Mouse (Mus musculus) spleen, postnatal 14 days (tissue): ENCODE data around the gene Hoxb5.

Experiments
- DNase-seq, 2 experiments: peaks; one replicate each; pipeline ENCODE4 v3.0.0; 2021 to 2022; ENCODE audit warnings: low spot score in 2 of 2

Gene Hoxb5

DNA sequence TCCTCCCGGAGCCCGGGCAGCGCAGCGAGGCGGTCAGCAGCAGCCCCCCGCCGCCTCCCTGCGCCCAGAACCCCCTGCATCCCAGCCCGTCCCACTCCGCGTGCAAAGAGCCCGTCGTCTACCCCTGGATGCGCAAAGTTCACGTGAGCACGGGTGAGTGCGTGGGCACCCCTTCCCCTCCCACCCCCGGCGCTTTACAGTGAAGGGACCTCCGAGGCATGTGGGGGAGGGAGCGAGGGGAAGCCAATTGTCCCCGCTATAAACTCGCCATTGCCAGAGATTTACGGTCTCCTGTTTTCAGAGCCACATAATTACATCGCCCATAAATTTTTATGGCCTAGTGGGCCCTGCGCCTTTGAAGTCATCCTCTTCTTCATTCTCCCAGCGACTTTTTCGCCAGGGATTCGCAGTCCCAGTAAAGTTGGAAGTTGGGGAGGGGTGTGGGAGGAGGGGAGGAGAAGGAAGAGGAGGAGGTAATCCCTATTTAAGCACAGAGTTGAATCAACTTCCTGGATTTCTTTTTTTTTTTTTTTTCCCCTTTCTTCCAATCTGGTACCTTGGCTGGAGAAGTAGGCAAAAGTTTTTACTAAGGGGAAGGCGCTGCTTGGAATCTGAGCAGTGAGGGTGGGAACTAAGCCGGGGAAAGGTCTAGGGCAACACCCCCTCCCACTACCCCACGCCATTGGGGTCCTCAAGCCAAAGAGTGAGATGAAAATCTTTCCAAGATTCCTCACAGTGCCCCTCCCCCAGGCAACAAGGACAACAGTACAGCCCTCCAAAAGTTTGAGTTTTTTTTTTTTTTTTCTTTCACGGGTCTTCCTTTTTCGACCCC is 16.2 kb downstream of the Hoxb5 start:
- DNase-seq: no peak

DNA sequence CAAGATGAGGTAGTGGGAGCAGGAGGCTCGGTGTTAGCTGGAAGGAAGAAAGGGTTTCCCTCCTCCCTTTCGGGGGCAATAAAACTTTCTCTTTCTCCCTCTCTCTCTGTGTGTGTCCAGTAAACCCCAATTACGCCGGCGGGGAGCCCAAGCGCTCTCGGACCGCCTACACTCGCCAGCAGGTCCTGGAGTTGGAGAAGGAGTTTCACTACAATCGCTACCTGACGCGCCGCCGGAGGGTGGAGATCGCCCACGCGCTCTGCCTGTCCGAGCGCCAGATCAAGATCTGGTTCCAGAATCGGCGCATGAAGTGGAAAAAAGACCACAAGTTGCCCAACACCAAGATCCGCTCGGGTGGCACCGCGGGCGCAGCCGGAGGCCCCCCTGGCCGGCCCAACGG is 16.8 kb downstream of the Hoxb5 start:
- DNase-seq: no peak

DNA sequence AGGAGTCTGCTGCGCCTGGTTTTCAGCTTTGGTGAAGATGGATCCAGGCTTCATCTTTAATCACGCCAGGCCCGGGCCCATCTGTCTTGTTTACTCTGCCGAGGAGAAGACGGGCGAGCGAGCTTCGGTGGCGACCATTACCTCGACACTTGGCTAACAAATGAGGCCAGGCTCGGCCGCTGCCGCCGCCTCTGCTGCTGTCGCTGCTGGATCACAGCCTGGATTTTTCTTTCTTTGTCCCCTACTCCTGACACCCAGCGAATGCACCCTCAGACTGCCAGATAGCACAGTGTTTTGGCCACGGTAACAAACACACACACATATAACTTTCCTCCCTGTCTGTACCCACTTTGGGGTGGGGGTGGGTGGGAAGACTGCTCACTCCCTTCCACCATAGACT is 17.6 kb downstream of the Hoxb5 start:
- no peak for DNase-seq

DNA sequence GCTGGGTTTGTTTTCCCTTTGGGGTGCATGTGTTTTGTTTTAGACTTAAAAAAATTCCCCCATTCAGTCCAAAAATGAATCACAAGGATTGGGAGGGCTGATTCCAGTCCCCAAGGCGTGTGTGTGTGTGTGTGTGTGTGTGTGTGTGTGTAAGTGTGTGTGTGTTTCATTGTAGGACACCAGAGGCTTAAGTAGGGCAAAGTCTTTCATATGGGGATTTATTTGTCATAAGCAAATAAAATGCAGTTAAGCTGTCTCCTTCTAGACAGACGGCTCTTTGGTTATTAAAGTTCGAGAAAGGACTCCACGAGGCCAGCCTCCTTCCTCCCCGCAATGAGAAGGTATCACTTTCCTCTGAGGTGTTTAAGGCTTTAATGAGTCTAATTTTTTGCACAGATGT is 18.7 kb downstream of the Hoxb5 start:
- DNase-seq: no peak

DNA sequence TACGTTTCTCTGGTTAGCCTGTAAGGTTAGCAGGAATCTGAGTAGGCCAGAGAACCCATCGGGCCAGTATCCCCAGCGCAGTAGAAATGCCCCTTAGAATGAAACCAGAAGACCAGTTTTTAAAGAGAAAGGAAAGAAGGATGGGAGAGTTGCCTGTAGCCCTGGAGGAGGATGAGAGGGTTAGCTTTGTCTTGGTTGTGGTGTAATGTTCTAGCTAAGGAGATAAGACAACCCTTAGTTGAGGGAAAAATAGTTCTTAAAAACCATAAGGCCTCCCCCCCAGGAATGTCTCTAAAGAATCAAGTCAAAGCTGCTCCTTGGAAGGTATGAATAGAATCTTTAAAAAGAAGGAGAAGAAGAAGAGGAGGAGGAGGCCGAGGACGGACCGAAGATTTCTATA is 19.6 kb downstream of the Hoxb5 start:
- no peak for DNase-seq

DNA sequence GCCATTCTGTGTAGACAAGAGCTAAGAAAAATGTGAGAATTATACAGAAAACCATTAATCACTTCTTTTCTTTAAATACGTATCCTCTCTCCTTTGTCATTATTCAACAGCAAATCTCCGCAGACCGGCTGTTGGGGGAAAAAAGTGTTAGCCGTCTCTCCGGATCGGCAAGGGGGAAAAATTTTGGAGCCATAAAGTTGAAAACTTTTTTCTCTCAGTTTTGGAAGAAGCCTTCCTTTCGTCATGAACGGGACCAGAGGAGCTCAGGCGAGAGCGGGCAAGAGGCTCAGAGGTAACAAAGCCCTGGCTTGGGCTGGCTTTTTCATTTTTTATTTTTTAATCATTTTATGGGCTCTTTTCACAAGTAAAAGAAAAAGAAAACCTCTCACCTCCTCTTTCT is 20.0 kb downstream of the Hoxb5 start, which contains the start of gene Hoxb3:
TSS of gene Hoxb3 (plus strand) at position 173 of the 400 bp plus-strand sequence.
- DNase-seq: no peak

DNA sequence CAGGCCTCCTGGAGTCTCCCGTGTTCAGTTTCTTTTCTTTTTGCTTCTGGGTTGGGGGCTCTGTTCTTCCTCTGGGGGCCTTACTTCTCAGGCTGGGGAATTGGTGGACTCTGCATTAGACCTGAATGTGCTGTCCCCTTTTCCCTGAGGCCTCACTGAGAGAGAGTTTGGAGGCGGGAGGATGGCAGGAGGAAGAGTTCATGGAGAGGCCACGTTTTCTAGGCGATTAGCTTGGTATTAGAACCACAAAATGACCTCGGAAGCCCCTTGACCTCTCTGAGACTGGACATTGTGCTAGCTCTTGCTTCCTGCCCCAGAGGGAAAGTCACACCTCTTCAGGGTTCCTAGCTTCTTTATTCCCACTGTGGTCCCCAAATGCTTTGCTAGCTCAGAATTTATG is 21.0 kb downstream of the Hoxb5 start:
- DNase-seq: no peak

DNA sequence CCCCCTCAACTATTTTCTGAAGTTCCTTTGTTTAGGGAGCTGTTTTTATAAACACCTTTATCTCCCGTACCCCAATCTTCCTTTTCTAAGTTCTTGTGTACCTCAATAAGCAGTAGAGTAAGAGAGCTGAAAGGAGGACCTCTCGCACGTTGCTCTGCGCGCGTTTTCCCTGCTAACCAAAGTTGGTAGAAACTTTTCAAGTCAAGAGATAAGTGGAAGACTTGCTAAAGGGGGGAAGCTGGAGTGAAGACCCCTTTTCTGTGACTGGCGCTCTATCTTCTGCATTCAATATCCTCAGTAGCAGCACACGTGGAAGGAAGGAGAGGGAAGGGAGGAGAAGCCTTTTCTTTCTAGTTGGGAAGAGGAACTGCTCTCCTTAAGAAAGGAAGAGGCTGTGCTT is 21.8 kb downstream of the Hoxb5 start:
- no peak for DNase-seq

DNA sequence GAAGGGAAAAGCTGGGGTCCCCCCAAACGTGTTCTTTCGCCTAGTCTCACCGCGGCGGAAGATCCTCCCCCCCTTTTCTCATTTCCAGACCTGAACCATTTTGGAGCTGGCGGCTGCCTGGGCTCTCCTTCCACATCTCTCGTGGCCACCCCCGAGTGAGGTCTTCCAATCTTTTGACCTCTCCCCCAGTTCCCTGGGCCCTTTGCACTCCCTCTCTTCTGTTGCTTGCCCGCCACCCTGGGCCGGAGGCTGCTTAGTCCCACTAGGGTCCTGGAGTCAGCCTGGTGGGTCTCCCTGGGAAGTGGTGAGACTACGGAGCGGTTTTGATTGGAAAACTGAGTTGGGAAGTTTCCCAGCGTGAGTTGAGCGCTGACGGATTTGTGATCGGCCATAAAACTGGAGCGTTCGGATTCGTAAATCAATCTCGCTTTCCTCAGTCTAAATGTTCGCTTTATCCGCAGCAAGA is 22.6 kb downstream of the Hoxb5 start:
- no peak for DNase-seq

DNA sequence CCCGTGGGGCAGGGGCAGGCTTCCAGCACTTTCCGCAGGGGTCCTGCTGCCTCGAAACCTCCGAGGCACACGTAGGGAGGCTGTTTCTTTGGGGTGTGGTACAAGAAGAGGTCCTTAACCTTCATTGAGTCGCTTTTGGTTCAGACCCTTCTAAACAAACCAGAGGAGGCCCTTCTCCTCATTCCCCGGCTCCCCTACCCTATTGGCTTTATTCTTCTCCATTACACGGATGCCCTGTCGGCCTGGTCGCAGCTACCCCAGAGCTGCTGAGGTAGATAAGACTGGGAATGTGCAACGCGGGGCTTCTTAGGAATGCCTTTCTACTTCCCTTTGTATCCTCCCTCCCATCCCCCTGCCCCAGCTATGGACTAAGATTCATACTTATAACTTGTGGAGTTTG is 23.6 kb downstream of the Hoxb5 start:
- DNase-seq: no peak

DNA sequence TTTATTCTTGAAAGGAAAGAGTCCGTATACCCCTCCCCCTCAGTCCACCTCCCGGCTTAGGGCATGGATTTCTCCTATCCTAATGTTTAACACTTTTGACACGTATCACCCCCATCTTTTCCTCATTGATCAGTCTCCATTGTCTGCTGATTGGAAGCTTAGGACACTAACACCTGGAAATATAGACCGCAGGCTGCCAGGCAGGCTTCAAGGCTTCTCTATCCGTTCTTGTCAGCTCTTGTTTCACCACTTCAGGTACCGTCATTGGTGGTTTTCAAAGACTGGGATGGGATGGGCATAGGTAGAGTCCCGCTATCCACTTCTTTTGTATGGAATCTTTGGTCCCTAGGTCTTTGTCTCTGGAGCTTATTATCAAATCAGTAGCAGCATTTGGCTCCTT is 24.0 kb downstream of the Hoxb5 start:
- DNase-seq: no peak

DNA sequence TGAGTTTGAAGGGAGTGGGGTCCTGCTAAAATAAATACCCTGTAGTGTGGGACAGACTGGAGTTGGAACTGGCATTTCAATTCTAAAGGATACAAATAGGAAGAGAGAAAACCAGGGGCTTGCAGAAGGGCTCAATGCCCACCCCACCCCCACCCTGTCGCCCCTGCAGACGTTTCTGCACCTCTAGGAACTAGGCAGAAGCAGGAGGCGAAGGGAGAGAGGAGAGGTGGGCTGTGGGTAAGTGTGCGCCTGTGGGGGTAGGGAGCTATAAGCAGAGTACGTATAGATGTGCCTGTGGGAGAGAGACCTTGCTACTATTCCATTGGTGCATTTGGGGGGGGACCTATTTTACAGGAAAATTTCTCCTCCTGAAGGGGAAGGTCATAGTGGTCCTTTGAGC is 24.6 kb downstream of the Hoxb5 start:
- no peak for DNase-seq

DNA sequence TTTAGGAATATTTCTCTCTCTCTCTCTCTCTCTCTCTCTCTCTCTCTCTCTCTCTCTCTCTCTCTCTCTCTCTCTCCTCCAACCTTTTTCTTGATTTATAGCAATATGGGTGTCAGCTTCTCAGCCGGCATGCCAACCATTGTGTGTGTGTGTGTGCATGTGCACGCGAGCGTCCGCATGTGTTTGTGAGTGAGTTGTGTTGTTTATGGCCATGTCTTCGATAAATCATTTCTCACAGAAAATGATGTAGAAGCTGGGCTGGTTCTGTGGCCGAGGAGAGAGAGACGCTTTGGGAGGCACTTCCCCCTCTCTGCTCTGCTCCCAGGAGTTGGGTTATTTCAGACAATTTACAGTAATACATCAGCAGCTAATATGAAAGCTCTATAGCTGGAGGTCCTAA is 25.5 kb downstream of the Hoxb5 start:
- DNase-seq: no peak

DNA sequence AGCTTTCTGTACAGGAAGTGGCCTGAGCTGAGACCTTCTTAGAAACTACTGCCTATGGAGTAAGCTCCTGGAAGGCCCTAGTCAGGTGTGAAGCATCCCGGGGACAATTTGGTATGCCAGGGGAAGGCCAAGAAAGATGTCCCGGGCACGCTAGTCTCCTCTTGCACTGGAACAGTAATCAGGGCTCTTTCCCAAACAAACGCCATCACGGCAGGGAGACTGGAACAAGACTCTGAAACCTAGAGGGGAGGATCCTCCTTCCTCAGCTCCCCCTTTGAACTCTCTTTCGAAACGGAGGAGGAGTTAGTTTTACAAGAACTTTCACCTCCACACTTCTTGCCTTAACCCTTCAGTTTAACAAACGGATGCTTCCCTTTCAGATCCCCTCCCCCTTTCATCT is 29.0 kb downstream of the Hoxb5 start:
- DNase-seq: no peak

DNA sequence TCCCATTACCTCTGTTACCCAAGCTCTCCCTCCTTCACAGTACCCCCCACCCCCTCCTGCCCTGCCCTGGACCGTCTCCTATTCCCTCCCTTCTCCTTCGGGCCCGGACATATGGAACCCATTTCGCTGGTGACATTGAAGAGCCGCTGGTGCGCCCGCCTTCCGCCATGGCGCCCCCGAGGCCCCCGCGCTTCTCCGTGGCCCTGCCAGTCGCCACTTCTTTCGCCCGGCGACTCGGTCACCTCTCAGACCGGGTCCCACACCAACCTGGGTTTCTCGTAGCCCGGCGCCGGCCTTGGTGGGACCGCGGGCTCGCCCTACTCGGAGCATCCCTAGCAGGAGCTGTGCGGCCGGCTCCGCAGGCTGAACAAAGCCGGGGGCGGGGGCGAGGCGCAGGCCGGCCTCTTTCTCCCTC is 29.5 kb downstream of the Hoxb5 start:
- no peak for DNase-seq

DNA sequence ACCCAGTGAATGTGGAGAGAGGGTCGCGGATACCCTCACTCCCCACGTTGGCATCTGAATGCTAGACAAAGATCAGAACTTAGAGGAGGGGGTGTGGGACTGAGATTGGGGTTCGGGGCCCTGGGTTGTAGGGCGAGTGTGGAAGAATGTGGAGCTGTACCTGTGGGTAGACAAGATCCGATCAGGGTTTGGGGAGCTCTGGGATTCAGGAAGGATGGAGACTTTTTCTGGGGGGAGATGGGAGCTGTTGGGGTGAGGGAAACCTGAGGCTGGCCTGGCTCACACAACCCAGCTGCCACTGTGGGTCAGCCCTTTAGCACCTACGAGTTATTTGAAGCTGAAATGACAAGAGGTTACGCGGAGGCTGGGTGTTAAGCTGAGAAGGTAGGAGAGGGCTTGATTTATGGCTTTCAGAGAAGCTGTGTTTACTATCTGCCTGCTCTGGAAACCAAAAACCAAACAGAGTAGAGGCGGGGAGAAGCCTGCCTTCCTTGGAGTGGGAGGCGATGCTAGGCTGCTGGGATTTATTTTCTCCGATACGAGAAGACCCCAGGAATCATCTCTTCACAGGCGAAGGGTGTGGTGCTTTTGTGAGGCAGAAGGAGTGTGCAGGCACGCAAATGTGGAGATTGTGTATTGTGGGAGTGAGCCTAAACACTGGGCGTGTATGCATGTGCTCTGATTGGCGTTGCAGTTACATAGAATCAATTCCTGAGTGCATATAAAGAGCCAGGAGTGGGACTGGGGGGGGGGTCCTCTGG is 30.3 kb downstream of the Hoxb5 start:
- no peak for DNase-seq

DNA sequence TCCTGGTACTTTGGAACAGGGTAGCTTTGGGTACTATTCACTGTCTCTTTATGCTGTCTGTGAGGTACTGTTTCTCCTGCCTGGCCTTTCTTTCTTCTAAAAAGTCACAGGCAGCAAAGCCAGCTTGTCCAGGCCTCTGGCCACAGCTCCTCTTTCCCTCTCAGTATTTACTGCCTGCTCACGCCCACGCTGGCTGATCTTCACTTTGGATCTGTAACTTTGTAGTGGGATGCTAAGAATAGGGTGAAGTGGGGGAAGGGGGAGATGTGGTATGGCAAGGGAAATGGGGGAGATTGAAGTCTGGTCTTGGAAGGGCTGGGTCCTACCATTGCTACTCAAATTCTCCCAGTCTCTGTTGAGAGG is 30.8 kb downstream of the Hoxb5 start:
- no peak for DNase-seq

DNA sequence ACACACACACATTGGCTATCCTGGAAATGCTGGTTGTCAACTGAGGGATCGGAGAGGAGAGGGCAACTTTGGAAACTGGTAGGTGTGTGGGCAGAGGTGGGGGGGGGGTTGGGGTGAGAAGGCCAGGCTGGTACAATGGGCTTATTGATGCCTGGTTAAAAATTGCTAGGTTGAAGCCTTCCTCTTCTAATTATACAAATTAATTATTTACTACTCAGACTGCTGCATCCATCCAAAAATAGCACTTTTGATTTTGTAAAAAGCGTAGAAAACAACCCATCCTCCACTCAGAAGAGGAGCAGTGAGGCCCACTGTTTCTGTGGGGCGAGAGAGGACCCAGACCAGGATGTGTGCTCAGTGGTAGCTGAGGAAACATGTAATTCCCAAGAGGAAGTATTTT is 31.9 kb downstream of the Hoxb5 start:
- no peak for DNase-seq

DNA sequence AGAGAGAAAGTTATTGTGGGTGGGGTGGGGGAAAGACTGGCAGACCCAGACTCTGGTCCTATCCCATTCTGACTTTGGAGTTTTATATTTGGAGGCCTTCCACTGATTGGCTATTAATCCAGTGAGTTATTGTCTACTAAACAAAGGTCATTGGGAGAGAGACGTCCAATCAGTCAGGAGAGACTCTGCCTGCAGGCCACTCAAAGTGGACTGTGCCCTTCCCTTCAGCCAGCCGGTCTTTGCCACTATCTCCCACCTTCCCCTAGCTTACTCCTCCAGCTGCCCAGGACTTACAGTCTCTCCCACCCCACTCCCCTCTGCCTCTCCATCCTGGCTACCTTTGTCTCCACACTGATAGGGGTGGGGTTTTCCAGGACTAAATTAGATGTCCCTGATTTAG is 33.5 kb downstream of the Hoxb5 start:
- no peak for DNase-seq

DNA sequence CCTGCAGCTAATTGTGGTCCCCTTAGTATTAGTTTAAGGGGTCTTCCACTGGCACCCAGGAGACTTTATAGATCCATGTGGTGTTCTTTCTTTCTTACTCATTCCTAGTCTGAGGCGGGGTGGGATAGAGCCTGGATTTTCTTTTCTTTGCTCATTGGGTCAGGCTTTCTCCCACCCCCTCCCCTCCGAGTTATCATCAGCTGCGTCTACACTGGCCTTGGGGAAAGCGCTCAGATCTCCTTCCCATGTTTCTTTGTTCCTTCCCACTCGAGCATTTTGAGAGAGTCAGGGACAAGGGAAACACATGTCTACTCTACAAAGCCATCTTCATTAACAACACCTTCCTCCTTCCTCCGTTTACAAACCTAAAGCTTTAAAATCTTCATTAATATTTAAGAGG is 33.9 kb downstream of the Hoxb5 start:
- no peak for DNase-seq

DNA sequence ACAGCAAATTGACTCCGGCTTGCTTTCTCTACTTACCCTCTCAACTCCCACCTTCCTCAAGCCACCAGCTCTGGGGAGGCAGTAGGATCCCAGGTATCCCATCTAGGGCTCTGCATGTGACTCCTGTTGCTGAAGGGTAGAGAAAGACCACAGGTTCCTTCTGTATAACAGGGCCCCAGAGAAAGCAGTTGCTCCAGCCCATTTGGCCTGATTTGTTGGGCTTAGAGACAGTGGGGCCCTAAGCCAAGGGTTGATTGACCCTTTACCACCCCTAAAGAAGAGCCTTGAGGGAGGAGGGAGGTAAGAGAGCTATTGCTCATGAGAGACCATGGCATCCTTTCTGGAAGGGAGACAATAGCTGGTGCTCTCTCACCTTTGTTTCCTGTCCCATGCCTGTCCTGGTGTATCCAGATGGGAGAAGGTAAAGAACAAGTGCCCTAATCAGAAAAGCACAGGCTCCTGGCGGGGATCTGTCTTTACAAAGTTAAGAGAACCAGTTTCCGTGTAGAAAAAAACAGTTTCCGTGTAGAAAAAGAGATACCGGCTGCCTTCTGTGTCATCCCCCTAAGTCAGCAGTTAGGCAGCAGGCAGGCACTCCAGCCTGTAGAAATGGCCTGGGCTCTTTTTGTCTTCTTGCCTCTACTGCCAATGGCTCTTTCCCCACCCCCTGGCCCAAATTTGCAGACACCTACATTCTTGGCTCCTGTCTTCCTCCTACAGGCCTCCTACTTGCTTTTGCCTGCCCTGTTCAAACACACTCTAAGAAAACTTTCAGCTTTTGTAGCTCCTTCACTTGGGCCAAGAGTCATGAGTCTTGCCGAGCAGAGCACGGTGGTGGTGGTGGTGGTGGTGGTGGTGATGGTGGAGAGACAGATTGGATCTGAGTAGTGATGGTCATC is 36.1 kb downstream of the Hoxb5 start:
- no peak for DNase-seq

DNA sequence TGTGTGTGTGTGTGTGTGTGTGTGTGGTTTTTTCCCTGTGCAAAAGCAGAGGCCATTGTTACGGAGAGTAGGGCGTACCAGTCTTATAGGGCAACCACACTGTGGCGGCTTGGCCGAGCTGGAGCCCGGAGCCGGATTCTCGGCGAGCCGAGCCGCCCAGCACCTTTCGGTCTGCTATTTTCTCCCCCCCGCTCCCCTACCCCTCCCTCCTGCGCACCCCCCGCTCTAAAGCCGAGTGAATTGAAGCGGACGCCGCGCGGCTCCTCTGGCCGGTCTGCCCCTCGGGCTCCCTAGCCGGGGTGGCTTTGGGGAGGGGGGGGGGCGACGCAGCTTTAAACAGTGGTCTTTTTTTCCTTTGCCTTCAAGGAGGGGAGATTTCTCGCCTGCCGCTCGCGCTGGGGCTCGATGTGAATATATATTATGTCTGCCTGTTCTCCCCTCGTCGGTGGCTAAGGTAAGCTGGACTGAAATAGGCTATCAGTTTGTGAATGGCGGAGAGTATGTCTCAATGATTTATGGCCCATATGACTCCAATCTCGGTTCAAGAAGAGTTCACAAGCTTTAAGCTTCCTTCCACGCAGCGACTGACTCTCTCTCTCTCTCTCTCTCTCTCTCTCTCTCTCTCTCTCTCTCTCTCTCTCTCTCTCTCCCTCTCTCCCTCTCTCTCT is 37.7 kb downstream of the Hoxb5 start:
- DNase-seq: no peak
